Mouse (Mus musculus) left cerebral cortex, adult 18-20 months (tissue): ENCODE measurements at regions not wholly inside any gene's neighbourhood (a gene's known extent, or its start where the extent isn't known, plus 50 kb on each side); places are given as distances from the start of the nearest gene placed in this dataset.

Source experiments
- DNase-seq, 2 experiments: peaks; one replicate each; pipeline ENCODE4 v3.0.0; 2021 to 2022; ENCODE audit warnings: low spot score in 2 of 2, mixed read lengths in 1 of 2

GRCm38 (mm10) chr4:127758961-127759360 is 211.8 kb downstream of the CK137956 start:
- DNase-seq: no peak

GRCm38 (mm10) chr4:127756238-127756637 is 214.5 kb downstream of the CK137956 start:
- DNase-seq: no peak

GRCm38 (mm10) chr4:127750781-127751180 is 220.0 kb downstream of the CK137956 start:
- no peak for DNase-seq

GRCm38 (mm10) chr4:127747876-127748275 is 222.9 kb downstream of the CK137956 start:
- no peak for DNase-seq

- DNase-seq: peak; percentile 19 to 20
These were observed 234.0 kb downstream of the CK137956 start for GRCm38 (mm10) chr4:127736781-127737180.

- no peak for DNase-seq
These were observed 234.6 kb downstream of the CK137956 start for GRCm38 (mm10) chr4:127736151-127736550.

GRCm38 (mm10) chr4:127734641-127735040 is 236.1 kb downstream of the CK137956 start:
- no peak for DNase-seq

GRCm38 (mm10) chr4:127718661-127719060 is 252.1 kb downstream of the CK137956 start:
- no peak for DNase-seq

- no peak for DNase-seq
These were observed 258.5 kb downstream of the CK137956 start for GRCm38 (mm10) chr4:127712274-127712673.

GRCm38 (mm10) chr4:127710816-127711215 is 259.9 kb downstream of the CK137956 start:
- DNase-seq: no peak

GRCm38 (mm10) chr4:127709746-127710145 is 261.0 kb downstream of the CK137956 start:
- DNase-seq: no peak

- DNase-seq: peak; percentile 49 to 78
These were observed 262.6 kb downstream of the CK137956 start for GRCm38 (mm10) chr4:127708186-127708585.

- DNase-seq: no peak
These were observed 263.6 kb downstream of the CK137956 start for GRCm38 (mm10) chr4:127707126-127707525.

- peak; percentile 29 to 34 for DNase-seq
These were observed 269.1 kb downstream of the CK137956 start for GRCm38 (mm10) chr4:127701651-127702050.

- DNase-seq: peak in 1 of 2 experiments; percentile 45
These were observed 280.8 kb downstream of the CK137956 start for GRCm38 (mm10) chr4:127689986-127690385.

- no peak for DNase-seq
These were observed 285.7 kb downstream of the CK137956 start for GRCm38 (mm10) chr4:127685021-127685420.

- no peak for DNase-seq
These were observed 291.4 kb downstream of the CK137956 start for GRCm38 (mm10) chr4:127679391-127679790.

GRCm38 (mm10) chr4:127678437-127678836 is 292.3 kb downstream of the CK137956 start:
- DNase-seq: no peak

GRCm38 (mm10) chr4:127675745-127676315 is 294.9 kb downstream of the CK137956 start:
- DNase-seq: no peak

- peak; percentile 10 to 50 for DNase-seq
These were observed 302.0 kb upstream of the Gjb5 start for GRCm38 (mm10) chr4:127659950-127660349.

GRCm38 (mm10) chr4:127651601-127652000 is 293.6 kb upstream of the Gjb5 start:
- DNase-seq: no peak

GRCm38 (mm10) chr4:127648011-127648410 is 290.0 kb upstream of the Gjb5 start:
- DNase-seq: no peak

GRCm38 (mm10) chr4:127647189-127647588 is 289.2 kb upstream of the Gjb5 start:
- no peak for DNase-seq
